Mouse (Mus musculus) cerebellum, adult 2 months (tissue): ENCODE data around the gene Dpysl5.

Source experiments
- CTCF ChIP-seq: fragments of 200-500 bp; IDR thresholded peaks from 2 replicates; pipeline ENCODE4 v1.5.1; 2011; ENCODE audit warnings: low read depth, mild to moderate bottlenecking, control low read depth, low read length, moderate library complexity, borderline replicate concordance; ENCODE audit not compliant: insufficient read depth
- POLR2A ChIP-seq: fragments of 200-500 bp; IDR thresholded peaks from 2 replicates; pipeline ENCODE4 v1.6.1; 2011; ENCODE audit warnings: low read length, control low read depth, borderline replicate concordance; ENCODE audit not compliant: insufficient read depth

DNA sequence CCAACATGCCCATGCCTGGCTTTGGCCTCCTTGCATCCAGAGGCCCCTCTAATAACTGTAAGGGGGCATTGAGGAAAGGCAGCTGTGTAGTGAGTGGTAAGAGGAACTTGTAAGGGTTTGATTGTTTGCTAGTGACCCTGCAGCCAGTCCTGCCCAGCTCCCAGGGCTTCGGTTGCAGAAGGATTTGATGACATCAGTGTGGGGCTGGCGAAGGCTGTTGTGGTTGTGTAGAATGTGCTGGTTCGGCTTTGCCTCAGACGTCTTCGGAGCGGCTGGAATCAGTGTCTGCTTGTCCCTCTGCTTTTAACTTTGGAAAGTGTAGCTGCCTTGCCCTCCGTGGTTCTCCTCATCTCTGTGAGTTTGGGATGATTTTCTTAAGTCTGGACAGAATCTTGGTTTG is 34.6 kb upstream of the Dpysl5 start:
- TF ChIP-seq CTCF, result no peak
- no peak for TF ChIP-seq POLR2A
